Mouse (Mus musculus): ENCODE measurements around the gene Dnajc2.

The Dnajc2 gene

DNA sequence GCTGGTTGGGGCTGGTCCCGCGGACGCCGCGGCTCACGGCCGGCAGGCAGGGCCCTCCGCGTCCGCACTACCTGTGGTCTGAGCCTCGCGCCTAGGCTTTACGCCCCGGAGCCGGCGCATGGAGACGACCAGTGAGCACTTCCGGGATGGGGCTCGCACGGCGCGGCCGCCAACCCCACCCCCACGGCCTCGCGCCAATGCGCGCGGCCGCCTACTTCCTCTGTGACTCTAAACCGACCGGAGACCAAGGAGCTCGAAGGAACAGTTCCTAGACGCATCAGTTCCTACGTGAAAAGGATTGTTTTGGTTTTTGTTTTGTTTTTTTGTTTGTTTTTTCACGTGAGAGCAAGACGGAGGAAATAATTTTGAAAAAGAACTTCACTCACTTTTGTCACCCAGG lies at the start of gene Dnajc2, which contains the start of gene Psmc2:
Gene Dnajc2, minus strand, starts transcription at position 199 of the 400 bp plus-strand sequence.
Gene Psmc2, plus strand, starts transcription at position 231 of the 400 bp plus-strand sequence.
- DNase-seq, result peak; percentile 88 to 91

- DNase-seq, result no peak
Measured at GRCm38 (mm10) chr5:21831761-21832160, 46.7 kb upstream of the Dnajc2 start.

GRCm38 (mm10) chr5:21828855-21829254 lies 43.8 kb upstream of the Dnajc2 start:
- DNase-seq, result no peak

GRCm38 (mm10) chr5:21827643-21828042 lies 42.6 kb upstream of the Dnajc2 start:
- no peak for DNase-seq

DNA sequence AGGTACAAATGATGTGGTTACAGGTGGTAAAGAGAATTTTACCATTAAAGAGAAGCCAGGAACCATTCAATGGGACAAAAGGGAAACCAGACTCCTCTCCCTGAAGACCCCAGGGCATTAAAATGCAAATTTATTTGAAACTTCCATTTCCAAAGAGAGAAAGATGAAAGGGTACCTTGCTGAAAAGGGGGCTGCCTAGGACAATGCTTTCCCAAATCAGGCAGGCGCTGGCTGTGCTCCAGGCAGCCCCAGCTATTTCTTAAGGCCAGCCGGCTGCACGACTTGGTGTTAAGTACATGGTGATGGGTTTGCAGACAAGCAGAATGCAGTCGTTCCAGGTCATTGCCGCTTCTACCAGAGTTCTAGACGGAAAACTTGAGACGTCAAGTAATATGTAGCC lies 41.3 kb upstream of the Dnajc2 start:
- no peak for DNase-seq

GRCm38 (mm10) chr5:21813994-21814393 lies 28.9 kb upstream of the Dnajc2 start:
- peak in 1 of 2 experiments; percentile 16 for DNase-seq

DNA sequence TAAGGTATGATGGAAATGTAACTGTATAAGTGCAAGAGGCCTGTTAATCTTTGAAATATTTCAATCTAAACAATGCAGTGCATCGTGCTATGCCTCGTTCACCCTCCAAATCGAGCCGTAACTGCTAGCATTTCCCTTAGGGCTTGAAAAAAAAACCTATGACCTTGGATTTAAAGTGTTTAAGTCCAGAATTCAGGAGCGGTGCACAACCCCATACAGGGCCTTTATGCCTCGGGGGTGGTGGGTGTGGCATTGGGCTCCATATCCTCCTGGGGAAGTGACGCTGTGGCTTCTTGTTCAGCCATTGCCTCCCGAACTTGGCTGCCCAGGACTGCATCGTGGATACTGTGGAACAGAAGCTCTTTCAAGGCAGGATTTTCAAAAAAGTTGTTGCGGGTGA lies 25.9 kb upstream of the Dnajc2 start:
- DNase-seq, result no peak

- DNase-seq, result no peak
Measured at GRCm38 (mm10) chr5:21804837-21805236, 19.8 kb upstream of the Dnajc2 start.

GRCm38 (mm10) chr5:21803691-21804188 lies 18.7 kb upstream of the Dnajc2 start:
- no peak for DNase-seq

- DNase-seq, result no peak
Measured at GRCm38 (mm10) chr5:21802907-21803306, 17.9 kb upstream of the Dnajc2 start.

DNA sequence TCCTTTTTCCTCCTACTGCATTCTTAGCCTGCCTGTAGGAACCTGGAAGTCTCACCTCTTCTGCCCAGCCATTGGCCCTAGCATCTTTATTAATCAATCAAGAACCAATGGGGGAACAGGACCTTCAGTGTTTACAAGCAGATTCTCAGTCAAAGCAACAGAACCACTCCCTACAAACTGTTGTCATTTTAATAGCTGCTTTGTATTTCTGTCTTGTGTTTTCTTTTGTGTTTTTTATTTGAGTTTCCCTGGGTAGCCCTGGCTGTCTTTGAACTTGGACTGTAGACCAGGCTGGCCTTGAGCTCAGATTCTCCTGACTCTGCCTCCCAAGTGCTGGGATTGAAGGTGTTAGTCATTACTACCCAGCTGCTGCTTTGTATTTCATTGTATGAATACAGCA lies 7.1 kb upstream of the Dnajc2 start:
- DNase-seq, result no peak

GRCm38 (mm10) chr5:21789061-21789460 lies 4.0 kb upstream of the Dnajc2 start:
- DNase-seq, result no peak

DNA sequence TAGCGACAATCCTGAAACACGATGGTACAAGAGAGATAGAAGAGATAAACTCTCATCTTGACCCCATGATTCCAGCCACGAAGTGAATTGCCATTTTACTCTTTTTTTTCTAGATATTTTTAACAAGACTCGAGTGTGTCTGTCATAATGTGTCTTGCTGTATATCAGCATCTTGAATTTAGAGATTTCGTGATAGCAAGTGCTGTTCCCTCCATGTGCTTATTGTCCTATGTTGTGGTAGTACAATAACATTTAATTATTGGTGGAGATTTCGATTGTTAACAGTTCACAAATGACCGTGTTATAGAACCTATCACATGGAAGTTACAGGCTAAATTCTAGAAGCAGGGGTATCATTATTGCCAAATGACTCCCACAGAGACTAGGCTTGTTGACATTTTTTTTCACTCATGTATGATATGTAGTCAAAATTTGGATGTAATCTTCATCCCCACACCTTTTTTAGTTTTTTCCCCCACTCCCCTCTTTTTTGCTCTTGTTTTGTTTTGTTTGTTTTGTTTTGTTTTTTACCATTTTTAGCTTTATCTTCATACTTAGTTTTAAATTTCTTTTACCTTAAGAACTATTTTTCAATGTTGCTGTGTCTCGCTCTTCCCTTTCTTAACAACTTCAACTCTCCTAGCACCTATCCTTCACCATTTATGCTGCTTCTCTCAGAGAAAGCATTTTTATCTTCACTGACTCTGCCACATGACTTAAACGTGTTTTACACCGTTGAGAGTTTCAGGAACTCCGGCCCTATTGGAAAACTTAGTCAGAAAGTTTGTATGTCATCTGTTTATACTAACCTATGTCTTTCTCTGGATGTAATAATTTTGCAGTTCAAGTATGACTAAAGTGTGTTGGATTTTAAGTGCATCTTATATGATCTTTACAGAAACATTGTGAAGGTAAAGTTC lies 2.4 kb upstream of the Dnajc2 start:
- no peak for DNase-seq

DNA sequence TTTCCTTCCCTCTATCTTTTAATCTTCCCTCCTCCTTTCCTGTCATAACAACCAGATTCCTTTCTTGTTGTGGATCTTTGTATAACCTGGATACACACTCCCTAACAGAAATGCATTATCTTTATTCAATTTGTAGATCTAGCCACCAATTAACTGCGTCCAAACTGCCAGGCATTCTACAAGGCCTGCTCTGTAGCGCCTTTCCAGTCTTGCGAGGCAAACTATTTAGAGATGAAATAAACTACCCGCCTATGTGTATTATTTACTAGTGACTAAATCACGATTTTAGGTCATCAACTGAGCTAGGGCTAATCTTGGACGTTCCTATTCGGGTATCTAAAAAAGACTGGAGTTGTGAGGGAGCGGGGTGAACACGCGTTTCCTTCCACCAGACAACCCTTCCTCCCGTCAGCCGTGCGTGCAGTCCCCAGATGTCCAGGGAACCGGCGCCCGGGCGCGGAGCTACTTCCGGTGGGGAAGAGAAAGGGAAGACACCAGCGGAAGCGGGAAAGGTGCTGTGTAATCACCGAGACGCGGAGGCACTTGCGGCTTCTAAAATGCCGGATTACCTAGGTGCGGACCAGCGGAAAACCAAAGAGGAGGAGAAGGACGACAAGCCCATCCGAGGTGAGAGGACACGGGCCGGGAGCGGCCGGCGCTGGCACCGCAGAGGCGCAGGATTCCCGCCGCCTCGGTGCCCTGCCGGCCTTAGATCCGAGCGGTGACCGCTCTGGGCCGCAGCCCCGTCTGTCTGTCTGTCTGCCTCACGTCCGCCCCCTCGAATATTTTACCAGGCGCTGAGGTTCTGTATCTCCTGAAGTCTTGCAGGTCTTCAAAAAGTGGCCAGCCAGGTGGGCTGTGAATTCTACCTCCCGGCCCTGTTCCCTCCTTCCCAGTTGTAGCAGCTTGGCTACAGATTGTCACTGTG lies 1.5 kb upstream of the Dnajc2 start:
- DNase-seq, result peak; percentile 92 to 95

- DNase-seq, result peak in 1 of 2 experiments; percentile 9
Measured at GRCm38 (mm10) chr5:21785776-21786175, 725 bp upstream of the Dnajc2 start.

- no peak for DNase-seq
Measured at GRCm38 (mm10) chr5:21784161-21785052, 644 bp downstream of the Dnajc2 start.

GRCm38 (mm10) chr5:21776491-21776890 lies 8.6 kb downstream of the Dnajc2 start:
- DNase-seq, result no peak

DNA sequence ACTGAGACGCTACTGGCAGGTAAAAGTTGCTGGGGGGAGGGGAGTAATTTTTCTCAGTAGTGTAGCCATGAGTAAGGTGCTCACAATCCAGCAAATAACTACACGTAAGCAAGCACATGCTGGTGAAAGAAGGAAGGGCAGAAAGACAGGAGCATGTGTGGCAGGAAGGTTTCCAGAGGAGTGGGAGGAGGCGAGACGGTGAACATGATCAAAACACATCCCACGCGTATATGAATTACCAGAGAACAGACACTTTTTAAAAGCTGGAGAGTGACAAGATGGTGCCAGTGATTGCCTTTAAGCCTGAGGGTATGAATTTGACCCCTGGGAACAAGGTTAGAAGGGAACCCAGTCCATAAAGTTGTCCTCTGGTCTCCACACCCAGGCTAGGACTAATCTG lies 15.2 kb downstream of the Dnajc2 start:
- DNase-seq, result no peak

DNA sequence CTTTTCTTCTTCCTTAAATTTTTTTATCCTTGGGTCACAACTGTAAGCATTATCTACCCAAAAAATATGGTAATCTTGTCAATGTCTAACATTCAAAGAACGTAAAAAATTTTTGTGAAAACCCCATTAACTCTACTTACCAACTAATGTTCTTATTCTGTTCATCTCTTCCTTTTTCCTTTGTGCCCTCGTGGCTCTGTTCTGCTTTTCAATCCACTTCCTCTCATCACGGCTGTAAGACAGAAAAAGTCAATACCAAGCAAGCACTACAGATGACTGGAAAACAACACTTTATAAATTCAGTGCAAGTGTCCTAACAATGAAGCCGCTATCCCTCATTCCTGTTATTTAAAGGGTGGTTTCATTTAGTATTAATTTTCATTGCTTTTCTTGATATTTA lies 16.5 kb downstream of the Dnajc2 start:
- no peak for DNase-seq

DNA sequence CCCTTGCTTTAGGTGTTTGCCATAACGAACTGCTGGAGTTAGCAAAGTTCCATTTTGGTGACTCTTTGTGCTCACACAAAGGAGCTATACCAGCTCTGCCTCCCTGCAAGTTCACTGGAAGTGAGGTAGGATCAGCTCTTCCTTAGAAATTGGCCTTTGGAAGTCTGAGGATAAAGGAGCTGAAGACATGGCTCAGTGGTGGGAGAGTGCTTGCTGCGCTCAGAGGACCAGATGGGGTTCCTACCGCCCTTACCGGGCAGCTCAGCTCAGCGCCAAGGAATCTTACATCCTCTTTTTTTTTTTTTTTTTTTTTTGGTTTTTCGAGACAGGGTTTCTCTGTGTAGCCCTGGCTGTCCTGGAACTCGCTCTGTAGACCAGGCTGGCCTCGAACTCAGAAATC lies 39.1 kb downstream of the Dnajc2 start:
- DNase-seq, result no peak

DNA sequence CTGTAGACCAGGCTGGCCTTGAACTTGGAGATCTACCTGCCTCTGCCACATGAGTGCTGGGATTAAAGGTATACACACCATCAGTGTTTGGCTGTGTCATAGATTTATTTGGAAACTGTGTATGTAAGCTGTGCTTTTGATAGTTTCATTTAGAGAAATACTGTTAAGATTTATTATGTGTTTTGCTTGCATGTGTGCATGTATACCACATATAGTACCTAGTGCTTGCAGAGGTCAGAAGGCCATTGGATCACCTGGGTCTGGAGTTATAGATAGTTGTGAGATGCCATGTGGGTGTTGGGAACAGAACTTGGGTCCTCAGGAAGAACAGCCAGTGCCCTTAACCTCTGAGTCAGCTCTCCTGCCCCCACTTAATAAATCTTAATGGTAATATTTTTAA lies 40.4 kb downstream of the Dnajc2 start:
- no peak for DNase-seq

GRCm38 (mm10) chr5:21743606-21744005 lies 41.4 kb downstream of the Dnajc2 start:
- DNase-seq, result no peak
